Mouse (Mus musculus): ENCODE results near the gene Ctss.

- TF ChIP-seq CTCF (IDR thresholded peaks at IDR 0.05; ENCODE audit: borderline replicate concordance, control insufficient read depth, extremely low read depth, insufficient read depth, low read length, poor library complexity) (no peak), POLR2A (IDR thresholded peaks at IDR 0.05; ENCODE audit: control insufficient read depth, extremely low read depth, insufficient read depth, low read length, poor library complexity) (no peak)
Measured at GRCm38 (mm10) chr3:95511611-95512180, 14.9 kb upstream of the Ctss start.

Data from thymus, adult 2 months (tissue).